Comparison of ENCODE assay signal across 16 mouse cellular contexts in genomic region chr12:33237108-33237507, GRCm38 (mm10).
DNase-seq lines count a peak whose midpoint lies in the region; ATAC-seq and TF ChIP-seq lines count a peak whose summit lies in the region.
"Had no signal": no experiment of that assay in that cellular context is flagged by ENCODE, and none has a peak within 500 bp of the region (broad histone marks: within the 10 kb centered on the region; RNA-seq: fewer than 3 reads in every experiment).

No protein-coding gene starts in this region.

- no peak overlapping the region for H3K4me3 ChIP-seq in lung, embryonic 14.5 days (ENCODE audit: low read depth, low read length)
- H3K4me3 ChIP-seq in lung, postnatal 0 days (ENCODE audit: low read depth, low read length), result no peak overlapping the region
- H3K4me3 ChIP-seq in myocyte, result no peak overlapping the region
- H3K4me3 ChIP-seq: gastrocnemius, adult 2 months; heart, embryonic 13.5 days; hindbrain, embryonic 12.5 days; hindbrain, embryonic 15.5 days had no signal

- no peaks in the 10 kb centered on the region for H3K27me3 ChIP-seq in lung, embryonic 14.5 days (ENCODE audit: insufficient read depth, low read length)
- H3K27me3 ChIP-seq in lung, postnatal 0 days (replicated peaks; ENCODE audit: insufficient read depth, low read length), result no peaks in the 10 kb centered on the region
- no peaks in the 10 kb centered on the region for H3K27me3 ChIP-seq in myocyte (ENCODE audit: control insufficient read depth, insufficient read depth, insufficient read length)
- H3K27me3 ChIP-seq: heart, embryonic 13.5 days; hindbrain, embryonic 12.5 days; hindbrain, embryonic 15.5 days had no signal

- H3K9me3 ChIP-seq in lung, embryonic 14.5 days (ENCODE audit: low read depth, low read length), result no peaks in the 10 kb centered on the region
- H3K9me3 ChIP-seq in lung, postnatal 0 days (ENCODE audit: low read length), result no peaks in the 10 kb centered on the region
- H3K9me3 ChIP-seq: hindbrain, embryonic 12.5 days had no signal

- TF ChIP-seq EP300 in lung, postnatal 0 days (IDR thresholded peaks at IDR 0.05), result no peak

- H3K4me1 ChIP-seq in lung, embryonic 14.5 days (ENCODE audit: insufficient read depth), result peaks cover 19% of the 10 kb centered on the region
- no peaks in the 10 kb centered on the region for H3K4me1 ChIP-seq in lung, postnatal 0 days (ENCODE audit: insufficient read depth, low read depth, low read length)

- H3K9ac ChIP-seq in lung, embryonic 14.5 days, result no peak overlapping the region
- no peak overlapping the region for H3K9ac ChIP-seq in lung, postnatal 0 days (replicated peaks; ENCODE audit: low read depth)
- H3K9ac ChIP-seq: forebrain, postnatal 0 days; heart, embryonic 13.5 days; hindbrain, embryonic 12.5 days; hindbrain, embryonic 15.5 days had no signal

- H3K36me3 ChIP-seq in lung, embryonic 14.5 days (ENCODE audit: insufficient read depth), result no peaks in the 10 kb centered on the region
- no peaks in the 10 kb centered on the region for H3K36me3 ChIP-seq in lung, postnatal 0 days (ENCODE audit: insufficient read depth, low read length)
- no peaks in the 10 kb centered on the region for H3K36me3 ChIP-seq in myocyte (ENCODE audit: control insufficient read depth, insufficient read depth)
- H3K36me3 ChIP-seq: hindbrain, embryonic 12.5 days; hindbrain, embryonic 15.5 days had no signal

- WGBS in lung, embryonic 14.5 days, result 64% methylated on average over 5 of the region's 5 CpGs
- WGBS in lung, postnatal 0 days, result 80% methylated on average over 5 of the region's 5 CpGs

- no peak for TF ChIP-seq CTCF in lung, embryonic 14.5 days (IDR thresholded peaks at IDR 0.05; ENCODE audit: low read depth)
- TF ChIP-seq CTCF in lung, postnatal 0 days (IDR thresholded peaks at IDR 0.05), result no peak

- no peaks in the 10 kb centered on the region for H3K79me2 ChIP-seq in myocyte (ENCODE audit: control insufficient read depth, insufficient read depth)

- peak; percentile 28 to 37 for DNase-seq in cerebellum, postnatal 10 days
- no peak for DNase-seq in cerebellum, adult 9-11 months
- DNase-seq in lung, embryonic 14.5 days, result no peak
- DNase-seq in lung, postnatal 0 days (ENCODE audit: low spot score), result no peak
- DNase-seq in brain, adult 2 months (ENCODE audit: low read depth, low spot score), result peak; percentile 65
- DNase-seq in spleen, postnatal 36 days (ENCODE audit: low spot score in 2 of 2), result no peak
- DNase-seq: cerebellum, adult 9-10 months; forebrain, postnatal 0 days; gastrocnemius, adult 2 months; heart, adult 11 months had no signal

- no peak for TF ChIP-seq POLR2A in myocyte (IDR thresholded peaks at IDR 0.05; ENCODE audit: insufficient read length, low read depth)

- ATAC-seq in lung, embryonic 14.5 days (ENCODE audit: insufficient read depth), result no peak
- no peak for ATAC-seq in lung, postnatal 0 days
- ATAC-seq: CD4-positive, CD25-positive, alpha-beta regulatory T cell, adult 4 months; forebrain, embryonic 14.5 days; forebrain, postnatal 0 days had no signal

- peak overlapping the region; percentile 20; the same call in 1 of the 2 replicates for H3K4me2 ChIP-seq in lung, embryonic 14.5 days
- H3K4me2 ChIP-seq in lung, postnatal 0 days (replicated peaks; ENCODE audit: low read depth, low read length), result no peak overlapping the region
- H3K4me2 ChIP-seq in myocyte (ENCODE audit: low read depth), result peak overlapping the region; percentile 91
- H3K4me2 ChIP-seq: heart, embryonic 13.5 days; hindbrain, embryonic 12.5 days; hindbrain, embryonic 15.5 days had no signal

- no peak overlapping the region for H3ac ChIP-seq in myocyte (ENCODE audit: control insufficient read depth, insufficient read length)

- peak overlapping the region; percentile 42; the same call in 1 of the 2 replicates for H3K27ac ChIP-seq in lung, embryonic 14.5 days (ENCODE audit: low read depth)
- H3K27ac ChIP-seq in lung, postnatal 0 days (ENCODE audit: low read length), result no peak overlapping the region
- H3K27ac ChIP-seq: hindbrain, embryonic 12.5 days; hindbrain, embryonic 15.5 days had no signal

TF ChIP-seq in myocyte, 11 proteins besides CTCF, POLR2A, EP300 and RAD21:
- TF ChIP-seq MYOG (IDR thresholded peaks at IDR 0.05; ENCODE audit: control insufficient read depth in 1 of 3, insufficient read depth in 1 of 3, insufficient read length in 2 of 3, low read depth in 2 of 3) (no peak), REST (IDR thresholded peaks at IDR 0.05; ENCODE audit: insufficient read depth, insufficient read length) (no peak), E2F4 (IDR thresholded peaks at IDR 0.05; ENCODE audit: insufficient read depth) (no peak), MAX (IDR thresholded peaks at IDR 0.05; ENCODE audit: low read depth) (no peak), POLR2AphosphoS2 (IDR thresholded peaks at IDR 0.05; ENCODE audit: insufficient read length, low read depth) (no peak), USF1 (IDR thresholded peaks at IDR 0.05; ENCODE audit: low read depth) (no peak), TCF3 (IDR thresholded peaks at IDR 0.05; ENCODE audit: insufficient read length, low read depth) (no peak), SRF (IDR thresholded peaks at IDR 0.05; ENCODE audit: control insufficient read depth, insufficient read length, low read depth) (no peak), CEBPB (IDR thresholded peaks at IDR 0.05; ENCODE audit: insufficient read depth, poor library complexity, severe bottlenecking) (no peak), MYOD1 (IDR thresholded peaks at IDR 0.05; ENCODE audit: control insufficient read depth in 1 of 3, insufficient read length in 2 of 3, low read depth in 2 of 3) (no peak), TCF12 (IDR thresholded peaks at IDR 0.05; ENCODE audit: insufficient read depth, poor library complexity, severe bottlenecking) (no peak)

Comparison
In these comparisons a context has a peak if more than half of its experiments do, and no peak if none do; other contexts are left out.
1. DNase-seq: peak in cerebellum, postnatal 10 days (2 of 2) and brain, adult 2 months (single experiment); none in cerebellum, adult 9-11 months (single experiment), lung, embryonic 14.5 days (single experiment), lung, postnatal 0 days (single experiment) and spleen, postnatal 36 days (0 of 2).